Mouse (Mus musculus): ENCODE results near the gene Gpr19.

DNA sequence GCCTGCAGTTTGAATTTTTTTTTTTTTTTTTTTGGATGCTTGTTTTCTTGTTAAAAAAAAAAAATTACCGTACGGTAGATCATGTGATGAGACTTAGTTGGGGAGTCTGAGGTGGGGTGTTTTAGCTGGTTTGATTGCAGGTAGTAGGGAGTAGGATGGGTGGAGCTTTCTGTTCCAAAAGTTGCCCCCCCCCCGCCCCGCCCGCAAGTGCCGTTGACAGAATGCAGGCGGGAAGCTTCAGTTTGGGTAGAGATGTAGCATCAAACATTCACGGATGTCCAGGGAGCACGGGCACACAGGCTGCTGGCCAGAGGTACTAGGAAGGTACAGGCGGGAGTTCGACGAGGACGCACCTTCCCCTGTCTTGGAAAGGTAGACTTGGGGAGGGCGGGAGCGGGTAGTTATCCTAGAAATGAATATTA is 30.5 kb upstream of the Gpr19 start:
- TF ChIP-seq CTCF (IDR thresholded peaks at IDR 0.05; ENCODE audit: low read depth) = no peak
- TF ChIP-seq EP300 (IDR thresholded peaks at IDR 0.05; ENCODE audit: low read depth) = no peak

Data from heart, postnatal 0 days (tissue).